Mouse (Mus musculus): ENCODE measurements around the gene Mrps18a.

Gene Mrps18a

DNA sequence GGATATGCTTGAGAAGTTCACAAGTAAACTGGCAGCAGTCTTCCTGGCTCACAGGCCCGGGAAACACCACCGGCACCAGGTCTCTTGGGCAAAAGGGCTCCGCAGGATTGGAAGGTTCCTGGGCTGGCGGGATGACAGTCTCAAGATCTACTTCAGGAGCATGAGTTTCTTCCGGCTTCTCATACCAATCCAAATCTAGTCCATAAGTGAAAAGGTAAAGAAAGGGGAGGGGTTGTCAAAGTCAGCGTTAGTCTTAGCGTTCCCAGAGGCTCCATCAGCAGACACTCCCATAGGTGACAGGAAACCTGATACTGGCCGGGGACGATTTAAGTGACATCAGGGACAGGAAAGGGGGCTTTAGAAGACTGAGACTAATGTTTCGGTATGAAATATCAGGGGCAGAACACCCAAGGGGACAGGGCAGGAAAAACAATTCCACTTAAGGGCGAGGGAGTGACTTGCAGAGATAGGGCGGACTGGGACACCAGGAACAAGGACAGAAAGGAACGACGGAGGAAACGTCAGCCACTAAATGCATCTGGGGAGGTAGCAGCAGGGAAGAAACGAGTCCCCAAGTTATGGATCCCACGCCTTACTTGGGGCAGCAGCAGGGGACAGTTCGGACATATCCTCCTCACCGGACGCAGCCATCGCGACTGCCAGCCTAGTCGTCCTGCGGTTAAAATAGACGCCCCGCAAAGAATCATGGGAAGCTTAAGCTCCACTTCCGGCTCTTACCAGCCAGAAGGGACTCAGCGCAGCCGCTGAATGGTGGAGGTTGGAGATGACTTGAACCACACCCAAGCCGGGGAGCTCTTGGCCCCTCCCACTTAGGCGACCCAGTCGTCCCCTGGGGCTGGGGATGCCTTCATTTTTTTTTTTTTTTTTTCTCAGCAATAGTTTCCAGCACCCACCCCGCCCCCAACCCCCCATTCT lies 42.3 kb downstream of the Mrps18a start, which contains the start of gene Mad2l1bp:
TSS of gene Mad2l1bp (minus strand) at position 707 of the 936 bp plus-strand sequence.
- DNase-seq = peak; percentile 87 to 89

DNA sequence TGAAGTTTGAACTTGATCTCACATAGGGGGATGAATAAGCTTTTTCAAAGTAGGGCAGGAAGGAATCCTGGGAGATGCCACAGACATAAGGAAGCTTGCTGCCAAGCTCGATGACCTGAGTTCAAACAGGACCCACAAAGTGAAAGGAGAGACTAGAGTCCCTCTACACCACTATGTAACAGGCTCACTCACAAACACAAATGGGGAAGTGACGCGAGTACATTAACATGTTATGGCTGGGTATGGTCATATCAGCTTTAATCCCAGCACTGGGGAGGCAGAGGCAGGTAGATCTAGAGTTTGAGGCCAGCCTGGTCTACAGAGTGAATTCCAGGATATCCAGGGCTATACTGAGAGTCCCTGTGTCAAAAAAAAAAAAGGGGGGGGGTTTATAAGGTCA lies 43.5 kb downstream of the Mrps18a start:
- DNase-seq = peak; percentile 31 to 45

DNA sequence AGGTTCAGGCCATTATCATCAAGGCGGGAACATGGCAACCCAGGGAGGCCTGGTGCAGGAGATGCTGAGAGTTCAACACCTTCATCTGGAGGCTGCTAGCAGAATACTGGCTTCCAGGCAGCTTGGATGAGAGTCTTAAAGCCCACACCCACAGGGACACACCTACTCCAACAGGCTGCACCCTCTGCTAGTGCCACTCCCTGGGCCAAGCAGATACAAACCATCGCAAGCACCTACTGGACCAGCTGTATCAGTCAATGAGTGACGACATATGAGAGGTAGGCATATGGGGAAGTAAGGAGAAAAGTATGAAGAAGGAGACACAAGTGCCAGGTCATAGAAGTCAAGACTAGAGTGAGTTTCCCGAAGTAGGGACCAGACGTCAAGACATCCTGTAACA lies 45.9 kb downstream of the Mrps18a start:
- DNase-seq = no peak

DNA sequence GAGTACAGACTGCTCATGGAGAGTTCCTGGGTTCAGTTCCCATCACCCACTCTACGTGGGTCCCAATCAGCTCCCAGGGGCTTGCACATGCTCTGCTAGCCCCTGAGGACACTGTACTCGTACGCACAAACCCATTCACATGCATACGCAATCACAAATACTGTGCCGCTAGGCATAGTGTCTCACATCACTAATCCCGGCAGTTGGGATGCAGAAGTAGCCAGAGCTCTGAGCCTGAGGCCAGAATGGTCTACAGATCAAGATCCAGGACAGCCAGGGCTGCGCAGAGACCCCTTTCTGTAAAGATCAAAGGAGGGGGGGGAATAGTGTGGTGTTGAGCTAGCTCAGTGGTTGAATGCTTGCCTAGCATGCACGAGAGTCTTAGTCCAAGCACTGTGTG lies 46.3 kb downstream of the Mrps18a start:
- no peak for DNase-seq

DNA sequence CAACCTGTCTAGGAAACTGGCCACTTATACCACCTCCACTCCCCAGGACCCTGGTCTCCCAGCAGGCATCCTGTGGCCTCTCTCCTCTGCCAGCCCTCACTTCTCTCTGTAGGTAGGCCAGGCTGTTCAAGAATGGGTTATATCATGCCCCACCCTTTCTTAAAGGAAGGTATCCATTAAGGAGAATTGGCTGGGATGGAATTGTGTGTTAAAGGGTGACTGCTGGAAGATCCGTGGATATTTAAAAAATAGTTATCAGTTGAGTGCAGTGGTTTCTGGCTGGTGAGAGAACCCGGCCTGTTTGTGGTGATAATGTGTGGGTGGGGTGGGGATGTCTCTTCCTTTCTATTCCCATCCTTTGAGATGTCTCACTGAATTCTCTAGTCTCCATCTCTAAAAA lies 48.5 kb downstream of the Mrps18a start:
- DNase-seq = no peak

DNA sequence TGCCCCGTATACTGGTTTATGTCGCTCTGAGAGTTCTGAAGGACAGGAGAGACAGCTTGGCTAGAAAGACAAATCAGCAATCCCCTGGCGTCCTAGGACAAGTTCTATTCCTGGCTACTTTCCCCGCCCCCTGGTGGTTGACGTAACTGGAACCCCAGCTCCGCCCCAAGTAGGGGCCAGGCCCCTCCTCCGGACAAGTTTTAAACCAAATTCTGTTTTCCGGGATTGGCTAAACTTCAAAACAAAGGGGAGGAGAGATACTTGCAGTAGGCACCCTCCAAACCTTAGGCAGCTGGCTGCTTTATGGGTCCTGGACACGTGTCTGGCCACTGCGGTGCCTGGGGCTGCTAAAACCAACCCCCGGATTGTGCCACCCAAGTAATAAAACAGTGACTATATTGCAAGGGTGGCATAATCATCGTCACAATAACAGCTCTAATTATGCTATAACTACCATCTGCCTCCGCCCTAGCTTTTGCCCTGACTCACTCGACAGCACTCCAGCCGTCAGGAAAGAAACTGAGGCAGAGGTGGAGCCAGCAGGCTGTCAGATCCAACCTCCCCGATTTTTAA lies 49.4 kb downstream of the Mrps18a start:
- DNase-seq = peak; percentile 92 to 94

DNA sequence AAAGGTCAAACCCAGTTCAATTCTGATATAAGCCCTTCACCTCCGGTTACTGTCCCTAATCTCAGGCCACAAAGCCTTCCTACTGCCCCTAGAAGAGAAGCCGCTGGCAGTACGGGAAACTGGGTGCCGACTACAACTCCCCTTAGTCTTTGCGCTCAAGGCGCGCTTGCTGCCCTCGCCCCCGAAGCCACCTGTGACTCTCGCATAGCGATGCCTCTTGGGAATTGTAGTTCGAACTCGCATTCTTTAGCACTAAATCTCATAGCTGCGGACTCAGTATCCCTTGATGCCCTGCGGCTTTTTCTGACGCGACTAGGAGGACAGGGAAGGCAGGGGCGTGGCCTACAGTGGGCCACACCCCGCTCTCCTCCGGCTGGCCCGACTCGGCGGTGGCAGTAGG lies 49.9 kb downstream of the Mrps18a start, which contains the start of gene Gtpbp2:
TSS of gene Gtpbp2 (plus strand) at position 347 of the 400 bp plus-strand sequence.
- DNase-seq = peak; percentile 93 to 95

DNA sequence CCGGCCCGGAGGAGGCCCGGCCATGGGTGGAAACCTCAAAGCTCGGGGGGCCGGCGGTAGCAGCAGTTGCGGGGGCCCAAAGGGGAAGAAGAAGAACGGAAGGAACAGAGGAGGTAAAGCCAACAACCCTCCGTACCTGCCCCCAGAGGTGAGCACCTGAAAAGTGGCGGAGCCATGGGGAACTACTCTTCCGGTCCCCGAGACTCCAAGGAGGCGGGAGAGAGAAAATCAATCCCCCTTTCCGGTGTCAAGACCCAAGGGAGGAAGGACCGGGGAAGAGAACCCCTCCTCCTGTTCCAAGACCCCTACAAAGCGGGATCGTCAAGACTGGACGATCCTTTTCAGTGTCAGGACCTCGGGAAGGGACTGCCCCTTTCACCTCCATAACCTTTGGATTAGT lies 50.4 kb downstream of the Mrps18a start:
- DNase-seq = no peak

DNA sequence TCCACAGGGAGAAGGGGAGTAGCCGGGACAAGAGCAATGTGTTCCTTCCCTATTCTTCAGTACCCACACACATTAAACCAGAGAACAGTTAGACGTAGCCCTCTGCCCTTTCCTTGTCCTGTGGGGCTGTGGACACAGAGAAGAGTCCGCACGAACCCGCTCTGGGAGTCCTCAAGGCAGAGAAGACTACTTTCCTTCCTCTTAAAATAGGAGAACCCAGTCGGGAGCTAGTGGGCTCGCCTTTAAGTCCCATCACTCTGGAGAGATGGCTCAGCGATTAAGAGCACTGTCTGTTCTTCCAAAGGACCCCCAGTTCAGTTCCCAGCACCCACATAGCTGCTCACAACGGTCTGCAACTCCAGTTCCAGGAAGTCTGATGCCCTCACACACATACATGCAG lies 50.9 kb downstream of the Mrps18a start:
- DNase-seq = no peak

DNA sequence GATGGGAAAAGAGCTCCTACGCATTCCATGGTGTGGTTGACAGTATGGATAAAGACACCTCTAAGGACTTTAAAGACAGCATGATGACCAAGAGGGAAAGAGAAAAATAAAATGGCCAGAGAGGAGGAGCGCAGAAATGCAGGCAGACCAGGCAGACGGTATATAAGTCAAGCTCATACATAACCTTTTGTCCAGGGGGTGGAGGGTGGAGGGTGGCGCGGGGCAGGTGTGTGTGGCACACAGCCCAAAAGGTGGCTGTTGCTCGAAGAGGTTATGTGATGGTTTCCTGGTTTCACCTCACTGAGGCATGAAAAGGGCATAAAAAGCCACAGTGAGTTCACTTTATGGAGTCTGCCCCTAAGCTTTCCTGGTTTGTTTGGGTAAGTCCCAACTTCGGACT lies 51.8 kb downstream of the Mrps18a start:
- no peak for DNase-seq

DNA sequence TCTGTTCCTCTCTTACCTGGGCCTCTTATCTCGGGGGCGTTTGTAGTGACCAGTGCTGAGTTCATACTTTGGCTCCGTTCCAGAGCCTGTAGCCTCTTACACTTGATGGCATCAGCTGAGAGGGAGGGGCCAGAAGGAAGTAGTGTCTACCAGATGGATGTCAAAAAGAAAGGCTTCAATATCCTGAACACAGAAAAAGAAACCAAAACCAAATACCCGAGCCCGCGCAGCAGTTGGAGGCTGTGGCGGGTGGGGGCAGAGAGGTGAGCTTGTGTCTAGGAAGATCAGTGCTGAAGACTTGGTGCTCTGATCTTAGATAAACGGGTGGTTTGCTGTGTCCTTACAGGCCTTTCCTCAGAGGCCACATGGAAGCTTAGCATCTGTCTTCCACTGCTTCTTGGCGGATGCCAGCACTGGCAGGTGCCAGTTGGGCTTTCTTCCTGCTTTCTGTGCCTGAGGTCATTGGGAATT lies 52.2 kb downstream of the Mrps18a start:
- peak; percentile 73 for DNase-seq

DNA sequence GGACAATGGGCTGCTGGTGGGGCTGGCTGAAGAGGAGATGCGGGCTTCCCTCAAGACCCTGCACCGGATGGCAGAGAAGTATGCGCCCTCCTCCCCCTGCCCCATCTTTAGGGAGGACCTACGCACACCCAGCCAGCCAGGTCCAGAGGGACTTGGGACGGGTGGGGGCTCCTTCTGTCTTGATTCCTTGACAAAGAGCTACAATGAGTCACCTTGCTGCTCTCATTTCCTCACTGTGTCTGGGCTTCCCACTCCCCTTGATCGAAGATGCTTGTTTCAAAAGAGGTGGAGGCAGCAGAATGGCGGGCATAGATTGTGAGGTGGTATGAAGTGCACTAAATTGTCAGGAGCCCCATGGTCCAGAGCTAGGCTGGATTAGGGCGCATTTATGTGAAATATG lies 53.5 kb downstream of the Mrps18a start:
- no peak for DNase-seq

DNA sequence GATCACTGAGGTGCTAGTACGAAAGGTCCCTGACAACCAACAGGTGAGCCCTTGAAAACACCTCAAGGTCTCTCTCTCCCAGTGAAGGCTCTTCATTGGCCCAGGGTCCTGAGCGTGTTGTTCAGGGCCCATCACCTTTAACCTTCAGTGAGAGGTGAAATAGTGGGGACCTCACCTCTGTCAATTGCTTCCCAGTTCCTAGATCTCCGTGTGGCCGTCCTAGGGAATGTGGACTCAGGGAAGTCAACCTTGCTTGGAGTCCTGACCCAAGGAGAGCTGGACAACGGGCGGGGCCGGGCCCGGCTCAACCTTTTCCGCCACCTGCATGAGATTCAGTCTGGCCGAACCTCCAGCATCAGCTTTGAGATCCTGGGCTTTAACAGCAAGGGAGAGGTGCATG lies 54.0 kb downstream of the Mrps18a start:
- DNase-seq = no peak

DNA sequence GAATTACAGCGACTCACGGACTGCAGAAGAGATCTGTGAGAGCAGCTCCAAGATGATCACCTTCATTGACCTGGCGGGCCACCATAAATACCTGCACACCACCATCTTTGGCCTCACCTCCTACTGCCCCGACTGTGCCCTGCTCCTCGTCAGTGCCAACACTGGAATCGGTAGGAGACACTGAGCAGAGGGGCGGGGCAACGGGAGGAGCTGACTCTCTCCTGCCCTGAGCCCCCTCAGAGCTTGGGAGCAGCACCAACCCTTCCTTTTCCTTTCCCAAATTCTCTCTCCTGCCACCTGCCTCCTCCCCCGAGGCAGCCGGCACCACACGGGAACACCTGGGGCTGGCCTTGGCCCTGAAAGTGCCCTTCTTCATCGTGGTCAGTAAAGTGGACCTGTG lies 54.7 kb downstream of the Mrps18a start:
- DNase-seq = no peak

DNA sequence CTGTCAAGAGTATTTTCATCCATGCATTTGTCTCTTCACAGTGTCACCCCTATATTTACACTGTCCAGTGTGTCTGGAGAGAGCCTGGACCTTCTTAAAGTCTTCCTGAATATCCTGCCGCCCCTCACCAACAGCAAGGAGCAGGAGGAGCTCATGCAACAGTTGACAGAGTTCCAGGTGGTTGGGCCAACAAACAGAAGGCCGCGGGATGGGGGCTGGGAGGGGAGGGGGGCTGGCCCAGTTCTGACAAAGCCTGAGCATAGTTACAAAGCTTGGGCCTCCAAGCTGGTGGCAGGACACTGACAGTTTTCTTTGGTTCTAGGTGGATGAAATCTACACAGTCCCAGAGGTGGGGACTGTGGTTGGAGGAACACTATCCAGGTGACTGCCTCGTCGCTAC lies 55.5 kb downstream of the Mrps18a start:
- DNase-seq = no peak

DNA sequence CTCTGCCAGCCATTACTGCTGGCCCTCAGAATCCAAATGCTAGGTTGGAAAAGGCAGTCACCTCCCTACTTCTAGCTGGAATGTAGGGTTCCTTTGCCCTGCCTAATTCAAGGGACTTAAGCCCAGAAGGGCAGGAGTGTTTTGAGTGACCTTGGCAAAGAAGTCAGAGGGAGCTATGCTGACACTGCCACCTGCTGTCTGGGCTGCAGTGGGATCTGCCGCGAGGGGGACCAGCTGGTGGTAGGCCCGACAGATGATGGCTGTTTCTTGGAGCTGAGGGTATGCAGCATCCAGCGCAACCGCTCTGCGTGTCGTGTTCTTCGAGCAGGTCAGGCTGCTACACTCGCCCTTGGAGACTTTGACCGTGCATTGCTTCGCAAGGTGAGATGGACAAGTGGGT lies 56.2 kb downstream of the Mrps18a start:
- no peak for DNase-seq

DNA sequence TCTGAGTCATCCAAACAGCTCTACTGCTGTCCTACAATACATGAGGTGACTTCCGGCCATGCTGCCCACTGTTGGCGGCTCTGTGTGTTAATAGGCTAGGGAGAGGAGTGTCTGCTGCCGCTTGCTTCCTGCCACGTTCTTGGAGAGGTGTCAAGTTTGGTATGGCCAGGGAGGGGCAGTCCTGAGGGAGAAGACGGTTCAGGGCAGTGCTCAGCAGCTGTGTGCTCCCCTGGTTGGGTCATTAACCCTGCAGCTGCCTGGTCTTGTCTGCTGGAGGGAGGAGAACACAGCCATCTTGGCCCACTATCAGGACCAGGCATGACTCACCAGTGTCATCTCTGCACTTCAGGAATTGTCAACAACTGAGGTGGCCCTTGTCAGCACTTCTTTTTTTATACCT lies 57.5 kb downstream of the Mrps18a start:
- no peak for DNase-seq

DNA sequence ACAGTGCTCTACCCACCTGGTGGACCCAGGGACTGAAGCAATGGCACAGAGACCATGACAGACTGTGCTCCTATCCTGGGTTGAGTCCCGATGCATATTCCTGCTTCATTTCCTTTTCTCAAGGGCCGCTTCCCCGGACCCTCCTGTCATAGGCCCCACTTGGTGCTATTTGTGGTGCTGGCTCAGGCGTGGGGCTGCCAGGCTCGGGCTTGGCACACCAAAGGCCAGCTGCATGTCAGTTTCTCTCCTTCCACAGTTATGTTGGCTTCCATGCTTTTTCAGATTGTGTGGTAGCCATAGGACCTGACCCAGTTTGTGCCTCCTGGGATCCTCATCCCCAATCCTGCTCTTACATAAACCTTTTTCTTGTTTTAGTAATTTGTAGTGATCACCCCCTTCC lies 58.0 kb downstream of the Mrps18a start:
- no peak for DNase-seq

DNA sequence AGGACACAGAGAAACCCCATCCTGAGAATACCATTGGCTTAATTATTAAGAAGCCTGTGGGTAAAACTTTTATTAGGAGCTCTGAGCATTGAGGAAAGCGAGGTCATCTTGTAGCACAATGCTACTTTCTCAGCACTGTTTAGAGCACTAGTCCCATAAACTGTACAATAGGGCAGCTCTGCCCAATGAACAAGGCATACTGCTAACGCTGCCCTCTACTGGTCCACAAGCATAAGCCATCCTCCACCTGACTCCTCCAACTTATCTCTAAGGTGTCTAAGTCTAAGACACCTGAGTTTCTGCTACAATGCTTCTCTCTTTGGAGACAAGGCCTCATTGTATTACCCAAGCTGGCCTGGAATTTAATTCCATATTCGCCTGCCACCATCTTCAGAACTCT lies 59.8 kb downstream of the Mrps18a start:
- peak; percentile 60 to 64 for DNase-seq

Measured in B cell, adult 2 months (primary cell).